Mouse (Mus musculus): ENCODE measurements at regions not wholly inside any gene's neighbourhood (a gene's known extent, or its start where the extent isn't known, plus 50 kb on each side); places are given as distances from the start of the nearest gene placed in this dataset.

DNA sequence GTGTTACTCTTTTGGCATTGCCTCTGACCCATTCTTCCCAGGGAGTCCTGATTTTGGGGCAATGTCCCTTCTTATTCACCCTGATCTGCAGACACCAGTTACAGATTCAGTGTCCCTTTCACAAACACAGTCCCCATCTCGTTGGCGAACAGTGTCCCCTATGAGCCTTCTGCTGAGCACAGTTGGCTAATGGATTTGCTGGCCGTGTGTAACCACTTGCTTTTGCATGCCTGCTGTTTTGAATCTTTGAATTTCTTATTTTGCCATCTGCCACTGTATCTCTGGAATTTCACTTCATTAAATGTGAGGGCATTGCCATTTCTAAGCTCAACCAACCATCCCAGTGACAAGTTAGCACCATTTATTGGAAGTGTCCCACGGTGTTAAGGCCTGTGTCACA is 368.5 kb upstream of the Id4 start:
- TF ChIP-seq POLR2A (IDR thresholded peaks at IDR 0.05; ENCODE audit: low read depth, low read length) (no peak), CTCF (IDR thresholded peaks at IDR 0.05; ENCODE audit: borderline replicate concordance, insufficient read depth, low read length) (no peak)
